Mouse (Mus musculus) limb, embryonic 11.5 days (tissue): Measurements from ENCODE around the gene Dido1. TPM values are rescaled to one million over a fixed set of nuclear protein-coding genes. Genes with fewer than 3 reads are reported as not detected.

Source experiments
- ATAC-seq: fragments of 200-750 bp; cut with Nextera tagmentation; 2 replicates; pipeline ENCODE4 v1.8.0; 2017; ENCODE audit warnings: low read depth; ENCODE audit not compliant: insufficient number of reproducible peaks, low FRiP score, low TSS enrichment
- DNase-seq: peaks from one replicate; pipeline ENCODE4 v3.0.0-alpha.2; 2015; ENCODE audit warnings: low spot score
- H3K27ac ChIP-seq: fragments of 300-500 bp; sonication (generic); replicated peaks from 2 replicates; pipeline ENCODE4 v1.5.1; 2014; ENCODE audit warnings: low read depth, mild to moderate bottlenecking, low read length
- H3K27me3 ChIP-seq: fragments of 300-500 bp; sonication (generic); 2 replicates; pipeline ENCODE4 v1.6.1; 2014; ENCODE audit warnings: mild to moderate bottlenecking, low read length, mixed read lengths; ENCODE audit not compliant: control insufficient read depth, insufficient read depth
- H3K36me3 ChIP-seq: fragments of 300-500 bp; sonication (generic); 2 replicates; pipeline ENCODE4 v1.6.1; 2014; ENCODE audit warnings: mild to moderate bottlenecking, low read length, moderate library complexity, mixed read lengths; ENCODE audit not compliant: control insufficient read depth, insufficient read depth
- H3K4me1 ChIP-seq: fragments of 300-500 bp; sonication (generic); 2 replicates; pipeline ENCODE4 v1.6.1; 2014; ENCODE audit warnings: low read length, mixed read lengths; ENCODE audit not compliant: control insufficient read depth, insufficient read depth
- H3K4me2 ChIP-seq: fragments of 300-500 bp; sonication (generic); 2 replicates; pipeline ENCODE4 v1.6.1; 2014; ENCODE audit warnings: low read depth, mild to moderate bottlenecking, moderate library complexity; ENCODE audit not compliant: severe bottlenecking
- H3K4me3 ChIP-seq: fragments of 300-500 bp; sonication (generic); 2 replicates; pipeline ENCODE4 v1.5.1; 2014; ENCODE audit warnings: low read depth, low read length
- H3K9ac ChIP-seq: fragments of 300-500 bp; sonication (generic); 2 replicates; pipeline ENCODE4 v1.6.1; 2014; ENCODE audit warnings: mild to moderate bottlenecking, low read length
- H3K9me3 ChIP-seq: fragments of 300-500 bp; sonication (generic); 2 replicates; pipeline ENCODE4 v1.6.1; 2016; ENCODE audit warnings: low read length; ENCODE audit not compliant: control insufficient read depth
- WGBS: fragments of 180-500 bp; shearing (Covaris S2); extraction: QIAGEN DNeasy Blood & Tissue Kit; methylation state at CpG from one replicate; pipeline ENCODE4 v1.1.7; 2014; 5-methylcytosine and 5-hydroxymethylcytosine counted together
- polyA plus RNA-seq: library from polyadenylated mRNA; unstranded; fragments of >200 nt; fragmentation: Nextera tagmentation; extraction: Ambion mirVana; gene quantifications from 2 replicates; pipeline ENCODE4 v1.2.1, GENCODE M21; 2014

The Dido1 gene
- 30.0 and 34.9 TPM in 2 replicates for polyA plus RNA-seq

- ATAC-seq (peak; percentile 92), DNase-seq (peak; percentile 97)
- Histone ChIP-seq H3K27ac (peak within 1 kb of the TSS; percentile 68), H3K36me3 (peaks cover 8% of the 10 kb centered on the region; the same call in 1 of the 2 replicates), H3K9me3 (no peaks in the 10 kb centered on the region), H3K4me2 (peak within 1 kb of the TSS; percentile 78), H3K9ac (peak within 1 kb of the TSS; percentile 97), H3K4me3 (peak within 1 kb of the TSS; percentile 100), H3K27me3 (no peaks in the 10 kb centered on the region), H3K4me1 (peaks cover 13% of the 10 kb centered on the region)
- WGBS: under 1% methylated on average over 36 of the region's 43 CpGs
Measured at GRCm38 (mm10) chr2:180709923-180710272, at the start of gene Dido1, which contains the start of gene Gid8. TSS of gene Dido1 (minus strand) at chr2:180709999. TSS of gene Gid8 (plus strand) at chr2:180710117.

GRCm38 (mm10) chr2:180758513-180759263 lies 48.9 kb upstream of the Dido1 start:
- H3K27ac ChIP-seq: no peak overlapping the region
- no peaks in the 10 kb centered on the region for H3K4me1 ChIP-seq
- H3K4me3 ChIP-seq: no peak overlapping the region
- 55% methylated on average over 15 of the region's 15 CpGs for WGBS
- no peak for ATAC-seq
- no peak for DNase-seq
- H3K4me2 ChIP-seq: no peak overlapping the region
- H3K9me3 ChIP-seq: no peaks in the 10 kb centered on the region
- H3K27me3 ChIP-seq: no peaks in the 10 kb centered on the region
- no peak overlapping the region for H3K9ac ChIP-seq
- no peaks in the 10 kb centered on the region for H3K36me3 ChIP-seq

GRCm38 (mm10) chr2:180756786-180757185 lies 47.0 kb upstream of the Dido1 start:
- no peaks in the 10 kb centered on the region for H3K36me3 ChIP-seq
- 40% methylated on average over 2 of the region's 2 CpGs for WGBS
- H3K9me3 ChIP-seq: no peaks in the 10 kb centered on the region
- no peak overlapping the region for H3K9ac ChIP-seq
- no peak overlapping the region for H3K4me3 ChIP-seq
- DNase-seq (no peak), ATAC-seq (no peak)
- no peak overlapping the region for H3K4me2 ChIP-seq
- no peak overlapping the region for H3K27ac ChIP-seq
- H3K4me1 ChIP-seq: no peaks in the 10 kb centered on the region
- H3K27me3 ChIP-seq: no peaks in the 10 kb centered on the region

- DNase-seq (peak; percentile 89), ATAC-seq (peak; percentile 47; the same call in 1 of the 2 replicates)
- Histone ChIP-seq H3K27me3 (no peaks in the 10 kb centered on the region), H3K4me1 (no peaks in the 10 kb centered on the region), H3K9me3 (no peaks in the 10 kb centered on the region), H3K36me3 (no peaks in the 10 kb centered on the region), H3K4me2 (no peak overlapping the region), H3K9ac (no peak overlapping the region), H3K4me3 (no peak overlapping the region), H3K27ac (no peak overlapping the region)
- 3% methylated on average over 8 of the region's 8 CpGs for whole genome bisulfite sequencing
Measured at GRCm38 (mm10) chr2:180755896-180756295, 46.1 kb upstream of the Dido1 start.

- Histone ChIP-seq H3K36me3 (no peaks in the 10 kb centered on the region), H3K4me2 (no peak overlapping the region), H3K27ac (no peak overlapping the region), H3K9ac (no peak overlapping the region), H3K4me3 (no peak overlapping the region), H3K27me3 (no peaks in the 10 kb centered on the region), H3K9me3 (no peaks in the 10 kb centered on the region), H3K4me1 (no peaks in the 10 kb centered on the region)
- 58% methylated on average over 5 of the region's 5 CpGs for whole genome bisulfite sequencing
- DNase-seq (no peak), ATAC-seq (no peak)
Measured at GRCm38 (mm10) chr2:180754976-180755688, 45.3 kb upstream of the Dido1 start.

- Histone ChIP-seq H3K4me2 (no peak overlapping the region), H3K9ac (no peak overlapping the region), H3K27ac (no peak overlapping the region), H3K36me3 (no peaks in the 10 kb centered on the region), H3K9me3 (no peaks in the 10 kb centered on the region), H3K4me3 (no peak overlapping the region), H3K4me1 (no peaks in the 10 kb centered on the region), H3K27me3 (no peaks in the 10 kb centered on the region)
- ATAC-seq (no peak), DNase-seq (no peak)
- WGBS: 63% methylated on average over 5 of the region's 5 CpGs
Measured at GRCm38 (mm10) chr2:180748904-180749303, 39.1 kb upstream of the Dido1 start.

- H3K9me3 ChIP-seq: no peaks in the 10 kb centered on the region
- H3K27me3 ChIP-seq: no peaks in the 10 kb centered on the region
- DNase-seq: no peak
- no peak overlapping the region for H3K4me3 ChIP-seq
- H3K27ac ChIP-seq: no peak overlapping the region
- H3K36me3 ChIP-seq: no peaks in the 10 kb centered on the region
- no peak overlapping the region for H3K9ac ChIP-seq
- H3K4me2 ChIP-seq: no peak overlapping the region
- ATAC-seq: no peak
- WGBS: 40% methylated on average over 5 of the region's 5 CpGs
- no peaks in the 10 kb centered on the region for H3K4me1 ChIP-seq
Measured at GRCm38 (mm10) chr2:180746569-180747192, 36.9 kb upstream of the Dido1 start.

- 37% methylated on average over 17 of the region's 17 CpGs for WGBS
- Histone ChIP-seq H3K9me3 (no peaks in the 10 kb centered on the region), H3K4me2 (no peak overlapping the region), H3K27me3 (no peaks in the 10 kb centered on the region), H3K4me3 (no peak overlapping the region), H3K9ac (no peak overlapping the region), H3K4me1 (no peaks in the 10 kb centered on the region), H3K27ac (no peak overlapping the region), H3K36me3 (no peaks in the 10 kb centered on the region)
- ATAC-seq: 0 out of 2 replicates have a peak, but pooled peaks have one; percentile 35
- peak; percentile 93 for DNase-seq
Measured at GRCm38 (mm10) chr2:180745248-180745927, 35.6 kb upstream of the Dido1 start.
